Mouse (Mus musculus) small intestine, adult 2 months (tissue): ENCODE data around the gene Hspa5.

Source experiments
- CTCF ChIP-seq: fragments of 200-500 bp; IDR thresholded peaks from 2 replicates; pipeline ENCODE4 v1.5.1; 2012; ENCODE audit warnings: low read depth, mild to moderate bottlenecking, control low read depth, inconsistent platforms, low read length, moderate library complexity, mixed read lengths; ENCODE audit not compliant: insufficient replicate concordance, insufficient read length; ENCODE audit errors: extremely low read depth
- POLR2A ChIP-seq: fragments of 200-500 bp; IDR thresholded peaks from 2 replicates; pipeline ENCODE4 v1.6.1; 2012; ENCODE audit warnings: low read depth, mild to moderate bottlenecking, control low read depth, inconsistent platforms, low read length, moderate library complexity

- no peak for TF ChIP-seq CTCF
- TF ChIP-seq POLR2A = no peak
Measured at GRCm38 (mm10) chr2:34826460-34827231, 54.9 kb downstream of the Hspa5 start.
